Mouse (Mus musculus) kidney, postnatal 0 days (tissue): ENCODE measurements around the gene Hhipl2. TPM values are rescaled to one million over a fixed set of nuclear protein-coding genes. Genes with fewer than 3 reads are reported as not detected.

Source experiments
- ATAC-seq: fragments of 200-750 bp; cut with Nextera tagmentation; replicated peaks from 2 replicates; pipeline ENCODE4 v1.8.0; 2017; ENCODE audit warnings: low read depth, moderate number of reproducible peaks, moderate TSS enrichment, moderate library complexity; ENCODE audit not compliant: low FRiP score
- DNase-seq: peaks from one replicate; pipeline ENCODE4 v3.0.0-alpha.2; 2016; ENCODE audit warnings: low spot score
- H3K27ac ChIP-seq: fragments of 300-500 bp; sonication (generic); 2 replicates; pipeline ENCODE4 v1.5.1; 2014; ENCODE audit warnings: mild to moderate bottlenecking
- H3K27me3 ChIP-seq: fragments of 300-500 bp; sonication (generic); 2 replicates; pipeline ENCODE4 v1.6.1; 2014; ENCODE audit warnings: low read length, mixed read lengths; ENCODE audit not compliant: insufficient read depth
- H3K36me3 ChIP-seq: fragments of 300-500 bp; sonication (generic); 2 replicates; pipeline ENCODE4 v1.6.1; 2014; ENCODE audit warnings: low read length, mixed read lengths; ENCODE audit not compliant: insufficient read depth
- H3K4me1 ChIP-seq: fragments of 300-500 bp; sonication (generic); replicated peaks from 2 replicates; pipeline ENCODE4 v1.6.1; 2014; ENCODE audit warnings: antibody characterized with exemption, low read length, mixed read lengths; ENCODE audit not compliant: insufficient read depth
- H3K4me2 ChIP-seq: fragments of 300-500 bp; sonication (generic); 2 replicates; pipeline ENCODE4 v1.6.1; 2014; ENCODE audit warnings: mild to moderate bottlenecking, low read length, moderate library complexity, mixed read lengths
- H3K4me3 ChIP-seq: fragments of 300-500 bp; sonication (generic); replicated peaks from 2 replicates; pipeline ENCODE4 v1.5.1; 2014; ENCODE audit warnings: low read depth, low read length
- H3K9ac ChIP-seq: fragments of 300-500 bp; sonication (generic); 2 replicates; pipeline ENCODE4 v1.6.1; 2014; ENCODE audit warnings: low read depth, low read length
- H3K9me3 ChIP-seq: fragments of 300-500 bp; sonication (generic); replicated peaks from 2 replicates; pipeline ENCODE4 v1.6.1; 2016; ENCODE audit warnings: low read length, inconsistent platforms, mixed read lengths
- CTCF ChIP-seq: IDR thresholded peaks from 2 replicates; pipeline ENCODE4 v1.5.1; 2016; ENCODE audit warnings: antibody characterized with exemption, low read depth, mild to moderate bottlenecking, moderate library complexity
- WGBS: fragments of 180-500 bp; shearing (Covaris S2); extraction: QIAGEN DNeasy Blood & Tissue Kit; methylation state at CpG from one replicate; pipeline ENCODE4 v1.1.7; 2014; 5-methylcytosine and 5-hydroxymethylcytosine counted together
- polyA plus RNA-seq: library from polyadenylated mRNA; unstranded; fragments of >200 nt; fragmentation: Nextera tagmentation; extraction: Ambion mirVana; gene quantifications from 2 replicates; pipeline ENCODE4 v1.2.1, GENCODE M21; 2015

Hhipl2 gene
- polyA plus RNA-seq, 1 experiment from 2014 or later = 0.21 TPM

DNA sequence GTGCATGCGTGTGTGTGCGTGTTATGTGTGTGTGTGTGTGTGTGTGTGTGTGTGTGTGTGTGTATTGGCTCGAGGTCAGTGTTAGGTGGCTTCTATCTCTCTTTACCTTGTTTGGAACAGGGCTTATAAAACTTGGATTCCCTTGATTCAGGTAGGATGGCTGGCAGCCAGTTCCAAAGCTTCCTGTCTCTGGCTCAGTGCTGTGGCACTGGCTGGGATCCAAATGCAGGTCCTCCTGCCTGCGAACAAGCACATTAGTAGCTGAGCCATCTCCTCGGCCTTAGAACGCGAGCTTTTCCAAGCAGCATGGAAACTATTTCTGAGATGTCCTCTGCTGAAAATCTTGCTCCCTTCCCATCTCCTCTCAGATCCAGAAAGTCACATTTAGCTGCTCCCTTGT, 1.7 kb downstream of the Hhipl2 start:
- Histone ChIP-seq H3K4me1 (no peaks in the 10 kb centered on the region), H3K9ac (no peak overlapping the region), H3K27ac (no peak overlapping the region), H3K27me3 (no peaks in the 10 kb centered on the region), H3K4me2 (no peak overlapping the region), H3K9me3 (no peaks in the 10 kb centered on the region), H3K36me3 (no peaks in the 10 kb centered on the region), H3K4me3 (no peak overlapping the region)
- no peak for TF ChIP-seq CTCF
- DNase-seq = no peak
- no peak for ATAC-seq
- 73% methylated on average over 7 of the region's 7 CpGs for WGBS

- no peaks in the 10 kb centered on the region for H3K9me3 ChIP-seq
- no peak overlapping the region for H3K27ac ChIP-seq
- no peaks in the 10 kb centered on the region for H3K36me3 ChIP-seq
- H3K4me1 ChIP-seq = no peaks in the 10 kb centered on the region
- DNase-seq (no peak), ATAC-seq (no peak)
- no peak overlapping the region for H3K4me2 ChIP-seq
- WGBS = 87% methylated on average over 10 of the region's 10 CpGs
- no peak for TF ChIP-seq CTCF
- H3K9ac ChIP-seq = no peak overlapping the region
- H3K27me3 ChIP-seq = no peaks in the 10 kb centered on the region
- no peak overlapping the region for H3K4me3 ChIP-seq
These were observed 2.3 kb downstream of the Hhipl2 start for GRCm38 (mm10) chr1:183420296-183420695.

DNA sequence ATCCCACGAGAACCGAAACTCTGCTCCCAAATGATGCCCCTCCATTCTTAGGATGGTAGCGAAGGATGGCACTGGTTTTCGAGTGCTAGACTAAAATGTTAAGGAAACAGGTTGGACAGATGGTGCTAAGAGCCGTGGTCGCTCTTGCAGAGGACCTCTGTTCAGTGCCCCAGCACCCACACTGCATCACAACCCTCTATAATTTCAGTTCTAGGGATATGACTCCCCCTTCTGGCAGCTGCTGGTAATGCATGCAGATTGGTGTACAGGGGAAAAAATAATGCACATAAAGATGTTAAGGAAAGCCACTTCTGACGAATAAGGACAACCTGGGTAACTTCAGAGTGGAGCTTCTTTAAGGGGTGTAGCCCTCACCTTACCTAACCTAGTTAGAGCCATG, 6.1 kb downstream of the Hhipl2 start:
- H3K27me3 ChIP-seq = no peaks in the 10 kb centered on the region
- TF ChIP-seq CTCF = peak; percentile 27; the same call in 1 of the 2 replicates
- no peak overlapping the region for H3K4me3 ChIP-seq
- no peaks in the 10 kb centered on the region for H3K4me1 ChIP-seq
- no peaks in the 10 kb centered on the region for H3K36me3 ChIP-seq
- H3K9ac ChIP-seq = no peak overlapping the region
- no peaks in the 10 kb centered on the region for H3K9me3 ChIP-seq
- WGBS = 94% methylated on average over 7 of the region's 7 CpGs
- ATAC-seq (no peak), DNase-seq (no peak)
- H3K27ac ChIP-seq = no peak overlapping the region
- no peak overlapping the region for H3K4me2 ChIP-seq

GRCm38 (mm10) chr1:183434918-183435317, 16.9 kb downstream of the Hhipl2 start:
- WGBS = 90% methylated on average over 9 of the region's 9 CpGs
- no peak overlapping the region for H3K9ac ChIP-seq
- H3K27me3 ChIP-seq = no peaks in the 10 kb centered on the region
- no peak overlapping the region for H3K27ac ChIP-seq
- no peak for DNase-seq
- H3K4me2 ChIP-seq = no peak overlapping the region
- TF ChIP-seq CTCF = no peak
- no peaks in the 10 kb centered on the region for H3K36me3 ChIP-seq
- H3K4me3 ChIP-seq = no peak overlapping the region
- no peak for ATAC-seq
- no peaks in the 10 kb centered on the region for H3K9me3 ChIP-seq
- H3K4me1 ChIP-seq = no peaks in the 10 kb centered on the region

DNA sequence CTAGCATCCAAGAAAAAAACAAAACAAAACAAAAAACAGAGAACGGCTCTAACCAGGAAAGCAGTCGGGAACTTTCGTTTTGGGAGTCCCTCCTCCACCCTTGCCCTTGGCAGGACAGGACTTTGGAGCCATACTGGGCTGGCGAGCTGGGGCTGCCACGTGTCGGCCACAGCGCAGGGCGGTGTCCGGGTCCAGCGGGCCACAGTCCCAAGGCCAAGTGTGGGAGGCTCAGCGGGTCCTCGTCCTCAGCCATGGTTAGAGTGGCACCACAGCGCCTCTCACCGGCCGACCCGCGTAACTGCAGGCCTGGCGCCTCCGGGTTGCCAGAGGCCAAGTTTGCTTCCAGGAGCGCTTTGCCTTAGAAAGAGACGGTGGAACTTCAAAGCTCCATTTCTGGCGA, 21.0 kb downstream of the Hhipl2 start:
- Histone ChIP-seq H3K4me3 (peak overlapping the region; percentile 16; the same call in 1 of the 2 replicates), H3K4me1 (no peaks in the 10 kb centered on the region), H3K27ac (no peak overlapping the region), H3K9me3 (no peaks in the 10 kb centered on the region), H3K27me3 (no peaks in the 10 kb centered on the region), H3K9ac (no peak overlapping the region), H3K36me3 (no peaks in the 10 kb centered on the region), H3K4me2 (peak overlapping the region; percentile 54)
- peak; percentile 83 for TF ChIP-seq CTCF
- 23% methylated on average over 22 of the region's 22 CpGs for WGBS
- peak; percentile 80 for DNase-seq
- ATAC-seq = peak; percentile 87

- no peak overlapping the region for H3K9ac ChIP-seq
- WGBS = 21% methylated on average over 19 of the region's 19 CpGs
- no peaks in the 10 kb centered on the region for H3K4me1 ChIP-seq
- H3K36me3 ChIP-seq = no peaks in the 10 kb centered on the region
- H3K4me3 ChIP-seq = no peak overlapping the region
- H3K9me3 ChIP-seq = no peaks in the 10 kb centered on the region
- no peaks in the 10 kb centered on the region for H3K27me3 ChIP-seq
- DNase-seq (peak; percentile 93), ATAC-seq (peak; percentile 50; the same call in 1 of the 2 replicates)
- H3K27ac ChIP-seq = no peak overlapping the region
- TF ChIP-seq CTCF = peak; percentile 95
- H3K4me2 ChIP-seq = no peak overlapping the region
These were observed 24.2 kb downstream of the Hhipl2 start for GRCm38 (mm10) chr1:183442015-183442774.
